Mouse (Mus musculus): ENCODE results near the gene Lmo7. TPM values are rescaled to one million over a fixed set of nuclear protein-coding genes. Genes with fewer than 3 reads are reported as not detected.

Gene Lmo7
- polyA plus RNA-seq, 1 experiment from 2014 or later = 18.0 TPM

GRCm38 (mm10) chr14:101903722-101904121 is 174.0 kb downstream of the Lmo7 start:
- H3K4me2 ChIP-seq (replicated peaks; ENCODE audit: low read depth, low read length) = no peak overlapping the region
- 73% methylated on average over 5 of the region's 5 CpGs for WGBS
- no peaks in the 10 kb centered on the region for H3K4me1 ChIP-seq (ENCODE audit: control insufficient read depth, insufficient read depth, low read length)
- no peaks in the 10 kb centered on the region for H3K27me3 ChIP-seq (ENCODE audit: control insufficient read depth, insufficient read depth, low read length)
- no peak for ATAC-seq (ENCODE audit: insufficient number of reproducible peaks, insufficient read depth, low FRiP score, low read depth)
- H3K9me3 ChIP-seq (ENCODE audit: control insufficient read depth, low read depth, low read length) = no peaks in the 10 kb centered on the region
- H3K4me3 ChIP-seq (ENCODE audit: low read depth, low read length) = no peak overlapping the region
- no peak overlapping the region for H3K27ac ChIP-seq (ENCODE audit: low read length)
- H3K36me3 ChIP-seq (ENCODE audit: control insufficient read depth, insufficient read depth, low read length) = no peaks in the 10 kb centered on the region
- H3K9ac ChIP-seq (replicated peaks; ENCODE audit: low read depth, low read length) = no peak overlapping the region

- ATAC-seq (ENCODE audit: insufficient number of reproducible peaks, insufficient read depth, low FRiP score, low read depth) = no peak
- no peak overlapping the region for H3K27ac ChIP-seq (ENCODE audit: low read length)
- H3K4me2 ChIP-seq (replicated peaks; ENCODE audit: low read depth, low read length) = no peak overlapping the region
- H3K4me3 ChIP-seq (ENCODE audit: low read depth, low read length) = no peak overlapping the region
- H3K9ac ChIP-seq (replicated peaks; ENCODE audit: low read depth, low read length) = no peak overlapping the region
- H3K27me3 ChIP-seq (ENCODE audit: control insufficient read depth, insufficient read depth, low read length) = no peaks in the 10 kb centered on the region
- no peaks in the 10 kb centered on the region for H3K4me1 ChIP-seq (ENCODE audit: control insufficient read depth, insufficient read depth, low read length)
- no peaks in the 10 kb centered on the region for H3K9me3 ChIP-seq (ENCODE audit: control insufficient read depth, low read depth, low read length)
- WGBS = 74% methylated on average over 7 of the region's 7 CpGs
- H3K36me3 ChIP-seq (ENCODE audit: control insufficient read depth, insufficient read depth, low read length) = no peaks in the 10 kb centered on the region
Observed at GRCm38 (mm10) chr14:101911983-101912382, 182.2 kb downstream of the Lmo7 start.

DNA sequence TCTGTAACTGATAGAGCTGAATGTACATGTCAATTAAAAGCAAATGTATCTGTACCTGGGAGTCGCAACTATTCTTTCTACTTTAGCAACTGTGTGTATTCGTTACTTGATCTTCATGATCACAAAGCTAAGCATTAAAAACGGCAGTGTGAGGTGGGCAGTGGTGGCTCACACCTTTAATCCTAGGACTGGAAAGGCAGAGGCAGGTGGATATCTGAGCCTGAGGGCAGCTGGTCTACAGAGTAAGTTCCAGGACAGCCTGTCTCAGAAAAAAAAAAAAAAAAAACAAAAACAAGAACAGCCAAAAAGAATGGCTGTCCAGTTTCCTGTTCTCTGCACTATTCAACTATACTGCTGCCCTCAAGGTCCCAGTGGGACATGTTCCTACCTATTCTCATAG is 182.6 kb downstream of the Lmo7 start:
- Histone ChIP-seq H3K36me3 (ENCODE audit: control insufficient read depth, insufficient read depth, low read length) (no peaks in the 10 kb centered on the region), H3K4me1 (ENCODE audit: control insufficient read depth, insufficient read depth, low read length) (no peaks in the 10 kb centered on the region), H3K27me3 (ENCODE audit: control insufficient read depth, insufficient read depth, low read length) (no peaks in the 10 kb centered on the region), H3K4me3 (ENCODE audit: low read depth, low read length) (no peak overlapping the region), H3K4me2 (replicated peaks; ENCODE audit: low read depth, low read length) (no peak overlapping the region), H3K9me3 (ENCODE audit: control insufficient read depth, low read depth, low read length) (no peaks in the 10 kb centered on the region), H3K27ac (ENCODE audit: low read length) (no peak overlapping the region), H3K9ac (replicated peaks; ENCODE audit: low read depth, low read length) (no peak overlapping the region)
- ATAC-seq (ENCODE audit: insufficient number of reproducible peaks, insufficient read depth, low FRiP score, low read depth) = no peak
- 86% methylated on average over 3 of the region's 3 CpGs for WGBS

DNA sequence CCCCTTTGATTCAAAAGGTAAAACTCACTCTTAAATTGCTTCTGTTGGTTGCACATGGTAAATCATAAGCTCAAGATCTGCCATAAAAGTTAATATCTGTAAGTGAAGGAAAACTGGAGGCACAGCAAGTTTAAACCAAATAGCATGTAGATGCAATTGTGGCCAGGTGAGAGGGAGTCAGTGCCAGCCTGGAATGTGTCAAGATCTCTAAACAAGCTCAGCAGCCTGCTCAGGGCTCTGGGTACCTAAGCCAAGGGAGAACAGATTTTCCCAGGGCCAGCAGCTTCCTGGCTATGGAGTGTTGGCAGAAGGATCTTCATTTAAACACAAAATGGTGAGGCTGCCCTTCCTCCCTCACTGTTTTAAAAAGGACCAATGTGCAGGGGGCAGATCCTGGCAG is 184.6 kb downstream of the Lmo7 start:
- no peaks in the 10 kb centered on the region for H3K9me3 ChIP-seq (ENCODE audit: control insufficient read depth, low read depth, low read length)
- ATAC-seq (ENCODE audit: insufficient number of reproducible peaks, insufficient read depth, low FRiP score, low read depth) = no peak
- no peak overlapping the region for H3K4me3 ChIP-seq (ENCODE audit: low read depth, low read length)
- H3K27me3 ChIP-seq (ENCODE audit: control insufficient read depth, insufficient read depth, low read length) = no peaks in the 10 kb centered on the region
- no peaks in the 10 kb centered on the region for H3K4me1 ChIP-seq (ENCODE audit: control insufficient read depth, insufficient read depth, low read length)
- H3K4me2 ChIP-seq (replicated peaks; ENCODE audit: low read depth, low read length) = no peak overlapping the region
- no peak overlapping the region for H3K27ac ChIP-seq (ENCODE audit: low read length)
- no peaks in the 10 kb centered on the region for H3K36me3 ChIP-seq (ENCODE audit: control insufficient read depth, insufficient read depth, low read length)
- no peak overlapping the region for H3K9ac ChIP-seq (replicated peaks; ENCODE audit: low read depth, low read length)

- H3K4me1 ChIP-seq (ENCODE audit: control insufficient read depth, insufficient read depth, low read length) = no peaks in the 10 kb centered on the region
- 79% methylated on average over 8 of the region's 8 CpGs for WGBS
- ATAC-seq (ENCODE audit: insufficient number of reproducible peaks, insufficient read depth, low FRiP score, low read depth) = no peak
Observed at GRCm38 (mm10) chr14:101915867-101916266, 186.1 kb downstream of the Lmo7 start.

DNA sequence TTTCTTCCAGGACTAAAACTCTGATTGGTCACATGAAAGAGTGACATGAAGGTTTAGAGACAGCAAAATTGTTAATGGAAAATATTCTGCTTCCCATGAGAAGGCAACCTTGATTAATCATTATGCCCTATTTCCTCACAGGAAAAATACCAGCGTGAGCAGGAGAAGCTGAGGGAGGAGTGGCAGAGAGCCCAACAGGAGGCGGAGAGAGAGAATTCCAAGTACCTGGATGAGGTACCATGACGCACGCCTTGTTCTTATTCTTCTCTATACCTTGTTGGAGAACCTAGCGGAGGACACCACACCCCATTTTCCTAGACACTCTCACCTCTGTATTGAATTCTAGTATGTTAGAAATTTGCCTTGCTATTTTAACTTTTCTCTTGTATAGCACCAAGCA is 188.7 kb downstream of the Lmo7 start:
- ATAC-seq (ENCODE audit: insufficient number of reproducible peaks, insufficient read depth, low FRiP score, low read depth) = no peak
- H3K9ac ChIP-seq (replicated peaks; ENCODE audit: low read depth, low read length) = no peak overlapping the region
- no peaks in the 10 kb centered on the region for H3K4me1 ChIP-seq (ENCODE audit: control insufficient read depth, insufficient read depth, low read length)
- no peak overlapping the region for H3K4me2 ChIP-seq (replicated peaks; ENCODE audit: low read depth, low read length)
- no peaks in the 10 kb centered on the region for H3K36me3 ChIP-seq (ENCODE audit: control insufficient read depth, insufficient read depth, low read length)
- no peak overlapping the region for H3K4me3 ChIP-seq (ENCODE audit: low read depth, low read length)
- H3K27ac ChIP-seq (ENCODE audit: low read length) = no peak overlapping the region
- H3K9me3 ChIP-seq (ENCODE audit: control insufficient read depth, low read depth, low read length) = no peaks in the 10 kb centered on the region
- H3K27me3 ChIP-seq (ENCODE audit: control insufficient read depth, insufficient read depth, low read length) = no peaks in the 10 kb centered on the region
- 87% methylated on average over 5 of the region's 5 CpGs for WGBS

More at GRCm38 (mm10) chr14:101915867-101916266, 186.1 kb downstream of the Lmo7 start:
- H3K4me2 ChIP-seq (replicated peaks; ENCODE audit: low read depth, low read length) = no peak overlapping the region
- H3K36me3 ChIP-seq (ENCODE audit: control insufficient read depth, insufficient read depth, low read length) = no peaks in the 10 kb centered on the region
- H3K27ac ChIP-seq (ENCODE audit: low read length) = no peak overlapping the region
- H3K9ac ChIP-seq (replicated peaks; ENCODE audit: low read depth, low read length) = no peak overlapping the region
- no peaks in the 10 kb centered on the region for H3K27me3 ChIP-seq (ENCODE audit: control insufficient read depth, insufficient read depth, low read length)
- no peak overlapping the region for H3K4me3 ChIP-seq (ENCODE audit: low read depth, low read length)
- H3K9me3 ChIP-seq (ENCODE audit: control insufficient read depth, low read depth, low read length) = no peaks in the 10 kb centered on the region

DNA sequence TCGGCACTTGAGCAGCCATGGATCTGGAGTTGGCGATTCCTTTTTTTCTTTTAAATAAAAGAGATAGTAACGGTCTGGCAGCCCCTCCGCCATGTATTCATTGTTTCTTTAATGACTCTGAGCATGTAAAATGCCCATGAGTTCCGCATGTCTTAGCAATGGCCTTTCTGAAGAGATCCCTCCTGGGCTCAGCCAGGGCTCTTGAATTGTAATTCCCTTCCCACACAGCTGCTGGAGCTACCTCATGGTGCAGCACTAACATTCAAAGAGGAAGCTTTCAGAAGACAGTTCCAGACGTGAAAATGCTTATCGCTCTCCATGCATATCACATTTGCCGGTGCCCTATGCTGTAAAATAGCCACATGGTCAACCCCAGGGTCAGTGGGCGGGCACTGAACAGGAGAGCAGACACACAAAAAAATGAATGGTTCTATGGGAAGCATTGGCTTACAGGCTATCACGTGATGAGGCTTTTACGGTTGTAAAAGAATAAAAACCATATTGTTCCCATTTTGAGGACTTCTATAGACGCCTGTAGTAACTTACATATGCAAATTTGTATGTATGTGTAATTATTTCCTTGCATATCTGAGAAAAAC is 198.0 kb downstream of the Lmo7 start:
- no peak for ATAC-seq (ENCODE audit: insufficient number of reproducible peaks, insufficient read depth, low FRiP score, low read depth)
- no peak overlapping the region for H3K27ac ChIP-seq (ENCODE audit: low read length)
- H3K4me1 ChIP-seq (ENCODE audit: control insufficient read depth, insufficient read depth, low read length) = no peaks in the 10 kb centered on the region
- no peak overlapping the region for H3K4me2 ChIP-seq (replicated peaks; ENCODE audit: low read depth, low read length)
- no peak overlapping the region for H3K9ac ChIP-seq (replicated peaks; ENCODE audit: low read depth, low read length)
- no peaks in the 10 kb centered on the region for H3K9me3 ChIP-seq (ENCODE audit: control insufficient read depth, low read depth, low read length)
- no peak overlapping the region for H3K4me3 ChIP-seq (ENCODE audit: low read depth, low read length)
- 89% methylated on average over 12 of the region's 12 CpGs for WGBS
- no peaks in the 10 kb centered on the region for H3K27me3 ChIP-seq (ENCODE audit: control insufficient read depth, insufficient read depth, low read length)
- H3K36me3 ChIP-seq (ENCODE audit: control insufficient read depth, insufficient read depth, low read length) = no peaks in the 10 kb centered on the region

DNA sequence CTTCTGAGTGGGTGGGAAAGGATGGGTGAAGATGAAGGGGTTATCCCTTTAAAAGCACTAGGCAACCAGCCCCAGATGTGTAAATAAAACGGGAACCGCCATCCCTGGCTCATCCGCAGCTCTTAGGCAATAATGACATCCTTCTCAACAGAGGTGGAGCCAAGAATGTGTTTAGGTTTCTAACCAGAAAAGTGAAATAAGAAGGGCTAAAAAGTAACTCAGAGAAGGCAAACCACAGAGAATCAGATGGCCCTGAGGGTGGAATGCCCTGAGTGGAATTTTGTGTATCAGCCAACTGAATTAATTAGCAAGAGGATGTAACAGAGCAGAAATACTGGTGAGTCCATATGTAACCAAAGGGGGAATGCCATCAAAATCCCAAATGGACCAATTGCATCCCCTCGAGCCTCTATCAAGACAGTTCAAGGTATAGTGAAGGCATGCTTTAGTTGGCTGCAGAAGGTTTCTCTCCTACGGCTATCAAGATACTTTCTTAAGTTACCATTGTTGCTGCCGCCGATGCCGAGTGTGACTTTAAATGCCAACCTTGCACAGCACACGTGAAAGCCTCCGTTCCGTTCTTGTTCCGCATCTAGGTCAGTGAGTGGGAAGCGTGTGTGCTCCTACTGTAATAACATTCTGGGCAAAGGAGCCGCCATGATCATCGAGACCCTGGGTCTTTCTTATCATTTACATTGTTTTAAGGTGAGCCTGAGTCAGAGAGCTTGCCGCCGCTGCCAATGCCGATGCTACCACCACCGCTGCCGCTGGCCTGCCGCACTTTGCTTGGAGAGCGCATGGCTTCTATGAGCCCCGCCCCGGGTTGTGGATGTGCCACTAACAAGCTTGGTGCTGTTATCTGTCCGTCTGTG is 201.1 kb downstream of the Lmo7 start:
- WGBS = 92% methylated on average over 25 of the region's 25 CpGs
- H3K4me1 ChIP-seq (ENCODE audit: control insufficient read depth, insufficient read depth, low read length) = no peaks in the 10 kb centered on the region
- no peaks in the 10 kb centered on the region for H3K36me3 ChIP-seq (ENCODE audit: control insufficient read depth, insufficient read depth, low read length)
- no peak overlapping the region for H3K4me2 ChIP-seq (replicated peaks; ENCODE audit: low read depth, low read length)
- no peak overlapping the region for H3K27ac ChIP-seq (ENCODE audit: low read length)
- H3K9ac ChIP-seq (replicated peaks; ENCODE audit: low read depth, low read length) = no peak overlapping the region
- no peak for ATAC-seq (ENCODE audit: insufficient number of reproducible peaks, insufficient read depth, low FRiP score, low read depth)
- no peak overlapping the region for H3K4me3 ChIP-seq (ENCODE audit: low read depth, low read length)
- no peaks in the 10 kb centered on the region for H3K9me3 ChIP-seq (ENCODE audit: control insufficient read depth, low read depth, low read length)
- no peaks in the 10 kb centered on the region for H3K27me3 ChIP-seq (ENCODE audit: control insufficient read depth, insufficient read depth, low read length)

DNA sequence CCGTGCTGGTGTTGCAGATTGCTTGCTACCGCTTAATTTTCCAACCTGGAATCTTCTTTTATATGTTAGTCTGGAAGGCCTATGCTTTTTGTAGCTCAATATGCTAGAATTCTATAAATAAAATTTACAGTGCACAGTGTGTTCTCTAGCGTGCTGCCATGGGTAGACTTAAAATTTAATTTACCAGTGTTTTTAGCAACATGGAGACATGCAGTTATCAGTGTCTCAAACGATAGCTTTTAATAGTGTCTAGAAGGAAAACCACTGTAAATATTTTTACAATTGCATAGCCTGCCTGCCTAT is 201.6 kb downstream of the Lmo7 start:
- Histone ChIP-seq H3K27me3 (ENCODE audit: control insufficient read depth, insufficient read depth, low read length) (no peaks in the 10 kb centered on the region), H3K36me3 (ENCODE audit: control insufficient read depth, insufficient read depth, low read length) (no peaks in the 10 kb centered on the region), H3K4me3 (ENCODE audit: low read depth, low read length) (no peak overlapping the region), H3K9me3 (ENCODE audit: control insufficient read depth, low read depth, low read length) (no peaks in the 10 kb centered on the region), H3K9ac (replicated peaks; ENCODE audit: low read depth, low read length) (no peak overlapping the region), H3K4me1 (ENCODE audit: control insufficient read depth, insufficient read depth, low read length) (no peaks in the 10 kb centered on the region), H3K4me2 (replicated peaks; ENCODE audit: low read depth, low read length) (no peak overlapping the region), H3K27ac (ENCODE audit: low read length) (no peak overlapping the region)
- WGBS = 90% methylated on average over 4 of the region's 4 CpGs
- no peak for ATAC-seq (ENCODE audit: insufficient number of reproducible peaks, insufficient read depth, low FRiP score, low read depth)

All from stomach, embryonic 14.5 days (tissue).